Mouse (Mus musculus) lung, postnatal 0 days (tissue): ENCODE measurements around the gene Mcm5.

Experiments
- CTCF ChIP-seq: IDR thresholded peaks from 2 replicates; pipeline ENCODE4 v1.5.1; 2016; ENCODE audit warnings: antibody characterized with exemption, mild to moderate bottlenecking
- EP300 ChIP-seq: IDR thresholded peaks from 2 replicates; pipeline ENCODE4 v1.6.1; 2016; ENCODE audit warnings: antibody characterized with exemption, mild to moderate bottlenecking, control low read depth

GRCm38 (mm10) chr8:75078215-75078614 is 31.2 kb upstream of the Mcm5 start:
- TF ChIP-seq CTCF: no peak
- no peak for TF ChIP-seq EP300
